Mouse (Mus musculus): ENCODE data around the gene Ltb4r2. TPM values are rescaled to one million over a fixed set of nuclear protein-coding genes. Genes with fewer than 3 reads are reported as not detected.

The Ltb4r2 gene
- polyA plus RNA-seq (2012; ENCODE audit: insufficient read depth, insufficient read length, missing spikeins) = not detected in 2 replicates

DNA sequence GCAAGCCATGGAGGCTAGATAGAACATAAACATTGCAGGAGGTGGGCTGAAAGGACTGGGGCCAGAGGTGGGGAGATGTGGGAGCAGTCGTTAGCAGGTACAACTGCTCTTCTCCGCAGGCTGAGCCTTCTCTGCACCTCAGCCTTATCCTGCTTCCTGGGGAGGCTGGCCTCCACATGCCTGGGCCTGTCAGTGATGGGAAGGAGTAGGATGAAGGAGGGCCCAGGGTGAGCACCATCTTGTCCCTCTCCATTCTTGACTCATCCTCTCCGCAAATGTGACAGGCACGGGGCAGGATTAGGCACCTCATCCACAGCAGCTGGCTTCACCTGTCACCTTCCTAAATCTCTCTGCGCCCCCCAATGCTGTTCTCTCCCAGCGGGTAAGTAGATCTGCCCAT lies at the start of gene Ltb4r2:
Ltb4r2 (plus strand) TSS at position 266 of the 400 bp plus-strand sequence.
- Histone ChIP-seq H3K4me1 (ENCODE audit: control insufficient read depth, insufficient read depth, insufficient read length, low read length) (no peaks in the 10 kb centered on the region), H3K27ac (replicated peaks; ENCODE audit: low read depth, low read length) (no peak within 1 kb of the TSS), H3K4me3 (ENCODE audit: insufficient read depth, low read depth, low read length) (peak within 1 kb of the TSS; percentile 61)

DNA sequence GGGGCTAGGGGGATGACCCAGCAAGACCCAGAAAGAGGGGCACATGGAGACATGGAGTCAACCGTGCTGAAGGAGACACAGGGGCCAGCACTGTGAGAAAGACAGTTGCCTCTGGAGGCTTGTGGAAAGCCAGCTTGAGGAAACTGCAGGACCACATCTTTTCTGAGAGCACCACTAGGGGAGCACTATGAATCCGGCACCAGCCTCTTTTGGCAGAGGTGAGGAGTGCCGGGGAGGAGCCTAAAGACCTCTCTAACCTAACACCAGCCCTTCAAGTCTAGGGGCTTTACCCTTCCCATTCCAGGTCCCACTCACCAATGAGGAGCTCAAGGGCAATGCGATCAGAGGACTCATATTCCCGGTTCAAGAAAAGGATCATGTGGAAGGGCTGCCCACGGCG lies 49.4 kb upstream of the Ltb4r2 start:
- Histone ChIP-seq H3K4me1 (ENCODE audit: control insufficient read depth, insufficient read depth, insufficient read length, low read length) (no peaks in the 10 kb centered on the region), H3K4me3 (ENCODE audit: insufficient read depth, low read depth, low read length) (no peak overlapping the region), H3K27ac (replicated peaks; ENCODE audit: low read depth, low read length) (no peak overlapping the region)

- H3K4me1 ChIP-seq (ENCODE audit: control insufficient read depth, insufficient read depth, insufficient read length, low read length) = no peaks in the 10 kb centered on the region
- peak overlapping the region; percentile 36 for H3K4me3 ChIP-seq (ENCODE audit: insufficient read depth, low read depth, low read length)
- H3K27ac ChIP-seq (replicated peaks; ENCODE audit: low read depth, low read length) = no peak overlapping the region
These were observed 48.1 kb upstream of the Ltb4r2 start for GRCm38 (mm10) chr14:55713007-55713728.

DNA sequence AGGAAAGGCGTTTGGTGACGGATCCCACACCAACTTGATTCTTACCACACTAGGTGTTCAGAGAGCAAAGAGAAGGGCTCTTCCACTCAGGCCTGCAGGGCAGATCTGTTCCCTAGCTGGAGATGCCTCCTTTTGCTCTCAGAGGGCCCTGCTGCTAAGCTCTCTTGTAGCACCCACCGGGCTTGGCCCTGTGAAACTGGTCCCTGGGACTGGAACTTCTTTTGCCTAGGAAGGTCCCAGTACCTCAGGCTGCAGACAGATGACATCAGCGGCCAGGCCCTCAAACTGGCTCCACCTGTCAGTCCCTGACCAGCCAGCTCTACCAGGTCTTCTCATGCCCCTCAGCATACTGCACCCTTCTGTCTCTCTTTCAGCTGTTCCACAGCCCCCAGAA lies 47.5 kb upstream of the Ltb4r2 start, which contains the start of gene Tgm1:
Tgm1 (minus strand) TSS at position 198 of the 394 bp plus-strand sequence.
- Histone ChIP-seq H3K27ac (replicated peaks; ENCODE audit: low read depth, low read length) (no peak within 1 kb of the TSS), H3K4me3 (ENCODE audit: insufficient read depth, low read depth, low read length) (peak within 1 kb of the TSS; percentile 36), H3K4me1 (ENCODE audit: control insufficient read depth, insufficient read depth, insufficient read length, low read length) (no peaks in the 10 kb centered on the region)

DNA sequence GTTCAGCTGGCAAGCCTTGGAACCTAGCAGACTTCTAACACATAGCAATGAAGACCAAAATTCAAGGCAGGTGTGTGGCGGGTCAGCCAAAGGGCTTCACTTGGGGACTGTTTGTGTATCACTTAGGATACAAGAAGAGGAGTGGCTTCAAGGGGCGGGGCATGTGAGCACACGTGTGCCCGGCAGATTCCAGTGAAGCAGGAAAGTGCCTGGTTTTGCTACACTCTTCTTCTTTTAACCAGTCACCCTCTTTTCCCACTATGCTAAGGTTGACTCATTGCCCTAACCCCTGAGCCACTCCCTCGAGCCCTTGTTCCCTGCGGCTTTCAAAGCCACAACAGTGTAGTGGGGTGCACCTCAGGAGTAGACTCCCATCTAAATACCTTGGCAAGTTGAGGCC lies 46.3 kb upstream of the Ltb4r2 start:
- Histone ChIP-seq H3K4me3 (ENCODE audit: insufficient read depth, low read depth, low read length) (no peak overlapping the region), H3K4me1 (ENCODE audit: control insufficient read depth, insufficient read depth, insufficient read length, low read length) (no peaks in the 10 kb centered on the region), H3K27ac (replicated peaks; ENCODE audit: low read depth, low read length) (no peak overlapping the region)

- Histone ChIP-seq H3K4me3 (ENCODE audit: insufficient read depth, low read depth, low read length) (no peak overlapping the region), H3K27ac (replicated peaks; ENCODE audit: low read depth, low read length) (no peak overlapping the region), H3K4me1 (ENCODE audit: control insufficient read depth, insufficient read depth, insufficient read length, low read length) (no peaks in the 10 kb centered on the region)
These were observed 45.0 kb upstream of the Ltb4r2 start for GRCm38 (mm10) chr14:55716271-55716670.

GRCm38 (mm10) chr14:55716884-55717283 lies 44.3 kb upstream of the Ltb4r2 start:
- Histone ChIP-seq H3K27ac (replicated peaks; ENCODE audit: low read depth, low read length) (no peak overlapping the region), H3K4me1 (ENCODE audit: control insufficient read depth, insufficient read depth, insufficient read length, low read length) (no peaks in the 10 kb centered on the region; the same call in 1 of the 2 replicates), H3K4me3 (ENCODE audit: insufficient read depth, low read depth, low read length) (no peak overlapping the region)

- Histone ChIP-seq H3K4me3 (ENCODE audit: insufficient read depth, low read depth, low read length) (no peak overlapping the region), H3K27ac (replicated peaks; ENCODE audit: low read depth, low read length) (no peak overlapping the region), H3K4me1 (ENCODE audit: control insufficient read depth, insufficient read depth, insufficient read length, low read length) (peaks cover 2% of the 10 kb centered on the region)
These were observed 41.5 kb upstream of the Ltb4r2 start for GRCm38 (mm10) chr14:55719737-55720136.

DNA sequence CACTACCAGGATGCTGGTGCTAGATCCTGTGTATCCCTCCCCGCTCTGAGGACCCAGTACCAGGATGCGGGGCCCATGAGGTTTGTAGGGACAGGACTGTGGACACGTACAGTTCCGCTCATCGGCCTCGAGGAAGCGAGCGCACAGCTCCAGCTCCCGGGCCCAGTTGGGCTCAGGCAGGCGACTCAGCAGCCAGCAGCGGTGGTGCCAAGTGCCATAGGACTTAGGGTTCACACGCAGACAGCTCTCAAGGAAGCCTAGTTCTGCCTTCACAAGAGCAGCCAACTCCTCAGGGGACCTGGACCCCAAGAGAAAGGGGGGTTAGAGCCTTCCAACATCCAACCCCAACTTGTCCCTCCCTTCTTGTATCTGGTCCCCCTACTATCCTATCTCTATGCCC lies 40.6 kb upstream of the Ltb4r2 start:
- no peak overlapping the region for H3K4me3 ChIP-seq (ENCODE audit: insufficient read depth, low read depth, low read length)
- no peak overlapping the region for H3K27ac ChIP-seq (replicated peaks; ENCODE audit: low read depth, low read length)
- H3K4me1 ChIP-seq (ENCODE audit: control insufficient read depth, insufficient read depth, insufficient read length, low read length) = peaks cover 2% of the 10 kb centered on the region

- Histone ChIP-seq H3K27ac (replicated peaks; ENCODE audit: low read depth, low read length) (no peak overlapping the region), H3K4me3 (ENCODE audit: insufficient read depth, low read depth, low read length) (peak overlapping the region; percentile 68; the same call in 1 of the 2 replicates), H3K4me1 (ENCODE audit: control insufficient read depth, insufficient read depth, insufficient read length, low read length) (peaks cover 2% of the 10 kb centered on the region)
These were observed 40.2 kb upstream of the Ltb4r2 start for GRCm38 (mm10) chr14:55721076-55721475.

DNA sequence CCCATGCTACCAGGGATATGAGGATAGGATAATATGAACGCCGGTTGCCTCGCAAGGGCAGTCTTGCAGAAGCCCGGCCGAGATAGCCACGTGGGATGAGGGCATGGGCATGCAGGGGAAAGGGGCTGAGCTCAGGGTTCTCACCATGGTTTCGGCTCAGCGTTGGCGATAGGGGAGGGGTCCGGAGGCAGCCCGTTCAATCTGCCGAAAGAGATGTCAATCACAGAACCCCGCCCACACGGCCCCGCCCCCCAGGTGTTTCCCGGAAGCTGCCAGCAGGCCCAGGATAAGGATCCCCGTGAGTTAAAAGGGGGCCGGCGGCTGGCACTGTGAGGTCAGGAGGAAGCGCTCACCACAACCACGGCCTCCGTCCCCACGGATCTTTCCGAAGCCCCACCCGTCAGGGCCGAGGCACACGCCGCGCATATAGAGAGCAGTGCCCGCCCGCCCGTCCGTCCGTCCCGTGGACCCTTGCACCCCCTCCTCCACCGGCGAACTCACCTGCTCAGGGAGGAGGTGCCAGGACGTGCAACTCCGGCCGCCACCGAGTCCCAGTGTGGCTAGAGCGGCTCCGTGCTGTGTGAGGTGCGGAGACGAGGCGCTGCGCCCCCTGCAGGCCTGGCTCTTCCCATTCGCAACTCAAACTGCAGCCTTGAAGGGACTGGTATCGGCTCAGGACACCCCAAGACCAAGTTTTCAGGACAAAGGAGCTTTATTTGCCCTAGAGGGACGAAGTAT lies 39.4 kb upstream of the Ltb4r2 start, which contains the start of gene Rabggta:
Rabggta (minus strand) TSS at position 564 of the 738 bp plus-strand sequence.
- H3K4me3 ChIP-seq (ENCODE audit: insufficient read depth, low read depth, low read length) = peak within 1 kb of the TSS; percentile 68
- H3K27ac ChIP-seq (replicated peaks; ENCODE audit: low read depth, low read length) = no peak within 1 kb of the TSS
- peaks cover 2% of the 10 kb centered on the region for H3K4me1 ChIP-seq (ENCODE audit: control insufficient read depth, insufficient read depth, insufficient read length, low read length)

GRCm38 (mm10) chr14:55722438-55722945 lies 38.7 kb upstream of the Ltb4r2 start:
- H3K4me1 ChIP-seq (ENCODE audit: control insufficient read depth, insufficient read depth, insufficient read length, low read length) = peaks cover 2% of the 10 kb centered on the region
- H3K27ac ChIP-seq (replicated peaks; ENCODE audit: low read depth, low read length) = no peak overlapping the region
- H3K4me3 ChIP-seq (ENCODE audit: insufficient read depth, low read depth, low read length) = peak overlapping the region; percentile 68; the same call in 1 of the 2 replicates

DNA sequence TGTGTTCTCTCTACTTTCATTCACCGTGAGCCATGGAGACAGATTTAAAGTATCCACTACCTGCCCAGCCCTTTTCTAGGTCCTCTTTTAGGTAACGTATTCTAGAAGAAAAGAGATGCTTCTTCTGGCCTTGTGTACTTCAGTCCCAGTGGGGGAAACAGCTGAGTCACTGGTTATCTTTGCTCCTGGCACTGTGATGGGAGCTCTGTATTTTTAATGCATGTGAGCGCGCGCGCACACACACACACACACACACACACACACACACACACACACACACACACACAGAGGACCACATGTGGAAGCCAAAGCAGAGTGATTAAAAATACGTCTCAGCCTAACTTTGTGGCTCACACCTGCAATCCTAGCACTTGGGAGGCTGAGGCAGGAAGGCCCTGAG lies 37.8 kb upstream of the Ltb4r2 start:
- no peak overlapping the region for H3K4me3 ChIP-seq (ENCODE audit: insufficient read depth, low read depth, low read length)
- H3K4me1 ChIP-seq (ENCODE audit: control insufficient read depth, insufficient read depth, insufficient read length, low read length) = peaks cover 2% of the 10 kb centered on the region
- H3K27ac ChIP-seq (replicated peaks; ENCODE audit: low read depth, low read length) = no peak overlapping the region

GRCm38 (mm10) chr14:55724411-55724871 lies 36.8 kb upstream of the Ltb4r2 start:
- no peak overlapping the region for H3K4me3 ChIP-seq (ENCODE audit: insufficient read depth, low read depth, low read length)
- peak overlapping the region; percentile 45 for H3K27ac ChIP-seq (replicated peaks; ENCODE audit: low read depth, low read length)
- peaks cover 2% of the 10 kb centered on the region for H3K4me1 ChIP-seq (ENCODE audit: control insufficient read depth, insufficient read depth, insufficient read length, low read length)

DNA sequence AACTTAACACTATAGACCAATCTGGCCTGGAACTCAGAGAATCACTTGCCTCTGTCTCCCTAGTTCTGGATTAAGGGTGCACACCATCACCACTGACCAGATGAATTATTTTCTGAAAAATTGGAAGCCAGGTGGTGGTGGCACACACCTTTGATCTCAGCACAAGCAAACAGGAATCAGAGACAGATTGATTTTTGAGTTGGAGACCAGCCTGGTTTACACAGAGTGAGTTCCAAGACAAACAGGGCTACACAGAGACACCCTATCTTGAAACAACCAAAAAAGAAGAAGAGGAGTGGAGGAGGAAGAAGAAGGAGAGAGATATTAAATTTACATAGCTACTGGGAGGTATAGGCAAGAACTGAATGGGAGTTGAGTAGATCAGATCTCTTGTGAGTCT lies 35.0 kb upstream of the Ltb4r2 start:
- peaks cover 2% of the 10 kb centered on the region for H3K4me1 ChIP-seq (ENCODE audit: control insufficient read depth, insufficient read depth, insufficient read length, low read length)
- no peak overlapping the region for H3K27ac ChIP-seq (replicated peaks; ENCODE audit: low read depth, low read length)
- no peak overlapping the region for H3K4me3 ChIP-seq (ENCODE audit: insufficient read depth, low read depth, low read length)
